Mouse (Mus musculus) erythroblast, embryonic 14.5 days (primary cell): ENCODE measurements around the gene Cep95. TPM values are rescaled to one million over a fixed set of nuclear protein-coding genes. Genes with fewer than 3 reads are reported as not detected.
"Not testable (repeated sequence)": the region's sequence is repeated elsewhere in the genome, so short reads cannot be mapped to it uniquely, and the experiment has no call there.

Experiments used
- H3K27me3 ChIP-seq: 2 replicates; pipeline ENCODE4 v1.6.1; 2012; ENCODE audit warnings: inconsistent platforms; ENCODE audit not compliant: control insufficient read depth
- H3K36me3 ChIP-seq: 2 replicates; pipeline ENCODE4 v1.6.1; 2012; ENCODE audit warnings: mild to moderate bottlenecking, inconsistent platforms; ENCODE audit not compliant: control insufficient read depth
- H3K4me1 ChIP-seq: 2 replicates; pipeline ENCODE4 v1.6.1; 2012; ENCODE audit warnings: inconsistent platforms; ENCODE audit not compliant: control insufficient read depth
- H3K4me3 ChIP-seq: replicated peaks from 2 replicates; pipeline ENCODE3; 2012; ENCODE audit warnings: moderate library complexity, mild to moderate bottlenecking, inconsistent platforms
- H3K9me3 ChIP-seq: 2 replicates; pipeline ENCODE4 v1.6.1; 2012; ENCODE audit warnings: low read length, inconsistent platforms, mixed read lengths; ENCODE audit not compliant: control insufficient read depth
- GATA1 ChIP-seq: IDR thresholded peaks from 2 replicates; pipeline ENCODE4 v1.6.1; 2012; ENCODE audit warnings: low read length, inconsistent platforms, mixed read lengths
- TAL1 ChIP-seq: IDR thresholded peaks from 3 replicates; pipeline ENCODE4 v1.6.1; 2012; ENCODE audit warnings: low read length, inconsistent platforms, mixed read lengths
- polyA plus RNA-seq: library from polyadenylated mRNA; stranded (reverse); fragments of >175 nt; gene quantifications from 2 replicates; pipeline ENCODE4 v1.2.3, GENCODE M21; 2012

The Cep95 gene
- polyA plus RNA-seq, 1 experiment: 0.58 TPM

GRCm38 (mm10) chr11:106780590-106781220 lies 8.3 kb upstream of the Cep95 start:
- Histone ChIP-seq H3K36me3 (peaks cover 81% of the 10 kb centered on the region), H3K9me3 (no peaks in the 10 kb centered on the region), H3K4me1 (peaks cover 49% of the 10 kb centered on the region), H3K4me3 (peak overlapping the region; percentile 29), H3K27me3 (no peaks in the 10 kb centered on the region)
- TF ChIP-seq GATA1: no peak
- TF ChIP-seq TAL1: no peak

DNA sequence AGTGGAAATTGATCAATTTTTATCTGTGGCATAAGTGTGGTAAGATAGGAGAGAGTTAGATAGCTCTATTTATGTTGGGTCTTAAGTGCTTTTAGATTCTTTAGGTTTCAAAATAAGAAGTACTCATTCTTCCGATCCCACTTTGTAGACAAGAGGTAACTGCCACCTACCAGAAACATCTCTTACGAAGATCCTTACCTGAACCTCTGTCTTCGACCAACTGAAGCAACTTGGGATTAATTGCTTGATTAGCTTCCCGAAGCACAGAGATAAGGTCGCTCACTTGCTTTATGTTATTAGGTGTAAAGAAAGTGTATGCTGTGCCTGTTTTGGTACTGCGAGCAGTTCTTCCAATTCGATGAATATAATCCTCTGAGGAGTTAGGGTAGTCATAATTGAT lies 6.8 kb upstream of the Cep95 start:
- H3K9me3 ChIP-seq, H3K27me3 ChIP-seq, H3K4me3 ChIP-seq: not testable (repeated sequence)
- H3K4me1 ChIP-seq: peaks cover 57% of the 10 kb centered on the region
- H3K36me3 ChIP-seq: peaks cover 82% of the 10 kb centered on the region

GRCm38 (mm10) chr11:106782841-106783764 lies 5.9 kb upstream of the Cep95 start:
- H3K36me3 ChIP-seq: peaks cover 80% of the 10 kb centered on the region

DNA sequence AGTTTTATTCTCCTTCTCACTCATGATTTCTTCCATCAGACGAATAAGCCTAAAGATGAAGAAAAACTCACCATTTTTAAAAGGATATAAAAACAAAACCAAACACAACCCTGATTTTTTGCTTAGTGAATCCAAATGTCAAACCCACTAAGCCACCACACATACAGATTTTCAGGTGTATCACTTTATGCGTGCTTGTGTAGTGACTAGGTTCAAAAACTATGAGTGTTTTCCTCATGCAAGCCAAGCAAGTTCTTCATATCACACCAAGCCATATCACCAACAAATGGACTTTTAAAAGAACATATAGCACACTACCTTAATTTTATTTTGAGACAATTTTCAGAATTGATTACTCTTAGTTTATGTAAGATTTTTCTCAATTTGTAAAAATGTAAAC lies 4.6 kb upstream of the Cep95 start:
- Histone ChIP-seq H3K4me3 (no peak overlapping the region), H3K36me3 (peaks cover 80% of the 10 kb centered on the region), H3K4me1 (peaks cover 40% of the 10 kb centered on the region), H3K9me3 (no peaks in the 10 kb centered on the region), H3K27me3 (no peaks in the 10 kb centered on the region)
- TF ChIP-seq GATA1 (no peak), TAL1 (no peak)

More at GRCm38 (mm10) chr11:106782841-106783764, 5.9 kb upstream of the Cep95 start:
- Histone ChIP-seq H3K4me3 (peak overlapping the region; percentile 14), H3K9me3 (no peaks in the 10 kb centered on the region), H3K4me1 (peaks cover 49% of the 10 kb centered on the region), H3K27me3 (no peaks in the 10 kb centered on the region)
- TF ChIP-seq GATA1 (no peak), TAL1 (no peak)

DNA sequence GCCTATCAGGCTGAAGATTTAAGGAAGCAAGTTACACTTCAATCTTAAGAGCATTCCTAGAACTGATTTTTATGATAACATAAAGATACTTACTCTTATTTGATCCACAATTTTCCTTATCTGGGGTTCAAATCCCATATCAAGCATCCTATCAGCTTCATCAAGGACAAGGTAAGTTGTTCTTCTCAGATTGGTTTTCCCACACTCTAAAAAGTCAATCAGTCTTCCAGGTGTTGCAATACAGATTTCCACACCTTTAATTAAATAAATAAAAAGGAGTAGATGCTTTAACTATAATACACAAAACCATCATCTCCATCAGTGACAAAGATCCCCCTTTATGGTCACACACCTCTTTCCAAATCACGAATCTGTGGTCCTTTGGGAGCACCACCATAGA lies 4.0 kb upstream of the Cep95 start:
- H3K4me3 ChIP-seq: no peak overlapping the region
- no peaks in the 10 kb centered on the region for H3K9me3 ChIP-seq
- no peaks in the 10 kb centered on the region for H3K27me3 ChIP-seq
- TF ChIP-seq TAL1: no peak
- no peak for TF ChIP-seq GATA1
- H3K36me3 ChIP-seq: peaks cover 74% of the 10 kb centered on the region
- peaks cover 38% of the 10 kb centered on the region for H3K4me1 ChIP-seq

DNA sequence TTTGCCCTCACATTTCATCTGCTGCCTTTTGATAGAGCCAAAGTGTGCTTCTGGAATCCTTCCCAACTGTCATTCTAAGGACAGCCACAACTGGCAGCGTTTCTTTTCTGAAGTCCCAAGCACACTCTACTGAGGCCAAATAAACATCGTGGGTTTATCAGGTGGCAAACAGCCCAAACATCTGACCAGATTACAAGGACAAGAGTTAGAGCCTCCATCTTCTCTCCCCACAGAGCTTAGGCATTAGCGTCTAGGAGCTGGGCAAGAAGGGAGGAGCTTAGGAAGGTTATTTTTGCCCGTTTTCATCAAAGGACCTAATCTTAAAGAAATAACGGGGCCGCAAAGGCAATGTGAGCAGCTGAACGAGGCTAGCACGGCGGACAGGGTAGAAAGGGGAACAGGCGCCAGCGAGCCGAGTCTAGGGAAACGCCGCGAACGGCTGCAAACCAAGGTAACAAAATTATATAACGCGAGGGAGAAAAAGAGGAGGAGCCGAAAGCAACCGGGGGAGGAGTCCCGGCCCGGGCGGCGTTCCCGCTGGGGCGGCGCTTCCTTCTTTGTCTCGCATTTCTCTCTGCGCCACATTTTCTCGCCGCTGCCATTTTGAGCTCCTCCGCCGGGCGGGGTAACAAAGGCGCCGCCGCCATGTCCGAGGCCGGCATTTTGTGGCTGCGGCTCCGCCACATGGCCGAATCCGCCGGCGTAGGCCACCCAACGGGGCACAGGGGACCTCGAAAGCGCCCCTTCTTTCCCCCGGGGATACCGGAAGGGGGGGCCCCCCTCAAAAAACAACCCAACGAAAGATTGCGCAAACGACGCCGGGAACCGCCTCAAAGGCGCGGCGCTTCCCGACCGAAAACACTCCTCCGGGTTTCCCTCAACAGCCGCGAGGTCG lies 1.7 kb upstream of the Cep95 start:
- Histone ChIP-seq H3K36me3 (peaks cover 67% of the 10 kb centered on the region), H3K4me1 (peaks cover 44% of the 10 kb centered on the region), H3K27me3 (no peaks in the 10 kb centered on the region), H3K9me3 (no peaks in the 10 kb centered on the region), H3K4me3 (peak overlapping the region; percentile 94)
- no peak for TF ChIP-seq TAL1

DNA sequence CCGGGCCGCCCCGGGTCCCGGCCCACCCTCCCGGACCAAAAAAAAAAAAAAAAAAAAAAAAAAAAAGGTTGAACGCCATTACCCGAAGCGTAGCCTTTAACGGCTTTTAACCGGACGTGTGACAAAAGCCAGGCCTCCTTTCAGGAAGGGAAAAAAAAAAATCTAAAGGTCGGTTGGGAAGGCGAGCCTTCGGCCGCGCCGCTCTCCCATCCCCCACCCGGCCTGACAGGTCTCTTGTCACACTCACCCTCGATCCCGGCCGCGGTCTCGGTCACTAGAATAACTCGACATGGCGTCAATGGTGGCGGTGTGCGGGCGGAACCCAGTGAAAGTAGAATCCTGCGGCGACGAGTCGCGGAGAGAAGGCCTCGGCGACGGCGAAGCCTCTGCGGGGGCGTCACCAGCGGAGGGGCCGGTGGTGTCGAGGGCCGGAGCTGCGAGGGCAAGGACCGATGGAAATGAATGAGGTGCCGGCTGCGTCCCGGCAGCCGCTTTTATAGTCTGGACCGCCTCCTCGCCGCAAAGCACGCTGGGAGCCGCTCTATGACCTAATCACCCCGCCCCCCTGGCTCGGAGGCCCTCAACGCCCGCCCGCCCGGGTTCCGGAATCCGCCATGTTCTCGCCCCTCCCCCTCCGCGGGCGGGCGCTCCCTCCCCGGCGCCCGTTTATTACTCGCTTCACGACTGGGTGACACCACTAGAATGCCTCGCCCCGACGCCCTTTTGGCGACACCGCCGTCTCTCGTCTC lies 852 bp upstream of the Cep95 start:
- peaks cover 67% of the 10 kb centered on the region for H3K36me3 ChIP-seq

DNA sequence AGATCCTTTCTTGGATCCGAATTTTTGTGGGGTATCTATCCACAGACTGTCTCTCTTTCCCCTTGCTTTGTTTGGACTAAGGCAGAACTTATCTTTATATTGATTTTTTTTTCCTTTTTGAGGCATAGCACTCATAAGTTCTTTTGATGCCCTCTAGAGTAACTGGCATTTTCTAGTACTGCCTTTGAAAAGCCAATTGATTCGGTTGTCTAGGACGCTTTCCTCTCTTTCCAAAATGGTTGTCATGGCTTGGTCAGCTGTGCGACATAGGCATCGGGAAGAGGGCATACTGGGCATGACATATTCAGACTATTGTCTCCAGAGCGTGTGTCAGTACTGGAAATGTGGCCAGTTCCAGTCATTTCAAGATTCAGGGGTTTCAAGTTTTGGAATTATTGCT lies 597 bp downstream of the Cep95 start:
- TF ChIP-seq TAL1: no peak
- TF ChIP-seq GATA1: no peak
- Histone ChIP-seq H3K4me1 (peaks cover 35% of the 10 kb centered on the region), H3K36me3 (peaks cover 67% of the 10 kb centered on the region), H3K9me3 (no peaks in the 10 kb centered on the region), H3K4me3 (peak overlapping the region; percentile 94), H3K27me3 (no peaks in the 10 kb centered on the region)

More for the DNA sequence above, 852 bp upstream of the Cep95 start:
- H3K9me3 ChIP-seq: no peaks in the 10 kb centered on the region
- H3K4me1 ChIP-seq: peaks cover 38% of the 10 kb centered on the region
- no peak for TF ChIP-seq TAL1
- TF ChIP-seq GATA1: no peak
- no peaks in the 10 kb centered on the region for H3K27me3 ChIP-seq
- peak overlapping the region; percentile 94 for H3K4me3 ChIP-seq
